In genomic region chr11:115901338-115902161, GRCm38 (mm10) we compare ENCODE assay signal across 1 mouse cellular context.
TF ChIP-seq lines count a peak whose summit lies in the region.

No protein-coding gene starts in this region.

TF ChIP-seq in myocyte, 11 proteins besides CTCF, POLR2A, EP300 and RAD21 (continued from another document):
- TF ChIP-seq REST (IDR thresholded peaks at IDR 0.05; ENCODE audit: insufficient read depth, insufficient read length) (no peak), TCF3 (IDR thresholded peaks at IDR 0.05; ENCODE audit: insufficient read length, low read depth) (no peak), CEBPB (IDR thresholded peaks at IDR 0.05; ENCODE audit: insufficient read depth, poor library complexity, severe bottlenecking) (no peak), E2F4 (IDR thresholded peaks at IDR 0.05; ENCODE audit: insufficient read depth) (no peak)
